Mouse (Mus musculus): ENCODE results near the gene Tecr.

- TF ChIP-seq POLR2A (IDR thresholded peaks at IDR 0.05; ENCODE audit: insufficient read depth, low read depth, low read length) (no peak), CTCF (IDR thresholded peaks at IDR 0.05; ENCODE audit: insufficient read depth, low read depth, low read length) (no peak)
These were observed 34.5 kb downstream of the Tecr start for GRCm38 (mm10) chr8:83573140-83573875.

Data from olfactory bulb, adult 2 months (tissue).